Mouse (Mus musculus): ENCODE measurements around the gene Col4a3.

DNA sequence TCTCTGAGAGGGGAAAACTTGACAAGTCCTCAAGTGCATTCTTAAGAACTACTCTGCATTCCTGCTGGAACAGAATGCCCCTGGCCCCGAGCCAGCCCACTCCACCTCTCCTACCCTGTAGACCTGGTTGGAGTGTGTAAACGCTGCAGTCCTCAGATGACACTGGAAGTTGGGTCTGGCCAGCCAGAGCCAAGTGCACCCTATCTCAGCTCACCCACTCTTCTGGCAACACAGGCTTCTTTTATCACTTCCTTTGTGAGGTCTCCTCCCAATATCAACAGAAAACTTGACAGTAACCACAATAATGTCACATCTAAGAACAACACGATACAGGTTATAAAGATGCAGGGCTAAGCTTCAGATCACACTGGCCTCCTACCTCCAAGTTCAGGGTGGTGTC is 8.8 kb upstream of the Col4a3 start:
- TF ChIP-seq CTCF (IDR thresholded peaks at IDR 0.05; ENCODE audit: insufficient read depth, low read depth, low read length) (no peak), POLR2A (IDR thresholded peaks at IDR 0.05; ENCODE audit: insufficient read depth, low read depth, low read length) (no peak)
